Mouse (Mus musculus) hindlimb bud, embryonic 11.5 days (tissue): ENCODE results near the gene Faxc.

Experiments
- DNase-seq: peaks from one replicate; pipeline ENCODE4 v3.0.0-alpha.2; 2012; ENCODE audit warnings: low read depth, low spot score; ENCODE audit errors: extremely low spot score

The Faxc gene

GRCm38 (mm10) chr4:22018414-22018813 lies 87.3 kb downstream of the Faxc start:
- no peak for DNase-seq

GRCm38 (mm10) chr4:22029951-22030350 lies 98.8 kb downstream of the Faxc start:
- DNase-seq: no peak
